Mouse (Mus musculus): ENCODE data around the gene Defa37.
"Not testable (repeated sequence)": the region's sequence is repeated elsewhere in the genome, so short reads cannot be mapped to it uniquely, and the experiment has no call there.

DNA sequence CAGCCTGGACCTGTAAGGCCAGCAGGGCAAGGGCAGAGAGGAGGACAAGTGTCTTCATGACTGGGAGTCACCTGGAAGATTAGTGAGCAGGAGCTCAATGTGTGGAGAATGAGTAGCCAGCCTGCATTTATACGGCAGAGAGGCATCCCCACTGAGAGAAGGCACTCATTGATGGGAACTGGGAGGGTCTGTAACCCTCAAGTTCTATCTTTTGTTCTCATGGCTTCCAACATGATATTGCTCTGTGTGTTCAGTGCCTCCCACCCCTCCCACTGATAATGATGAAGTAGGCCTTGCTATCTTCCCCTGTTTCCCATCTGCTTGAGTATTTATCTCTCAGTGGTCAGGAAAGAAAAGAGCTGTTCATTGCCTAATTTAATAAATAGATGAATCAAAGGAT lies 29.2 kb downstream of the Defa37 start, which contains the start of gene Gm7861:
- not testable (repeated sequence) for TF ChIP-seq MAFK (IDR thresholded peaks at IDR 0.05; ENCODE audit: insufficient read depth, low read depth, low read length); ZC3H11A (IDR thresholded peaks at IDR 0.05; ENCODE audit: borderline replicate concordance, low read depth, low read length); CHD2 (IDR thresholded peaks at IDR 0.05; ENCODE audit: low read depth, low read length)

All from ES-E14 (cell line).